Mouse (Mus musculus) midbrain, embryonic 11.5 days (tissue): ENCODE measurements at regions not wholly inside any gene's neighbourhood (a gene's known extent, or its start where the extent isn't known, plus 50 kb on each side); places are given as distances from the start of the nearest gene placed in this dataset.

Experiments used
- ATAC-seq: fragments of 200-750 bp; cut with Nextera tagmentation; 2 replicates; pipeline ENCODE4 v1.8.0; 2017; ENCODE audit warnings: moderate TSS enrichment, moderate library complexity; ENCODE audit not compliant: low FRiP score
- DNase-seq: peaks from one replicate; pipeline ENCODE4 v3.0.0; 2015; ENCODE audit warnings: low spot score; ENCODE audit errors: missing footprints
- H3K27ac ChIP-seq: fragments of 300-500 bp; sonication (generic); 2 replicates; pipeline ENCODE4 v1.5.1; 2014; ENCODE audit warnings: low read depth, low read length
- H3K27me3 ChIP-seq: fragments of 300-500 bp; sonication (generic); 2 replicates; pipeline ENCODE4 v1.6.1; 2014; ENCODE audit warnings: mild to moderate bottlenecking, low read length, moderate library complexity, mixed read lengths; ENCODE audit not compliant: control insufficient read depth, insufficient read depth
- H3K36me3 ChIP-seq: fragments of 300-500 bp; sonication (generic); 2 replicates; pipeline ENCODE4 v1.6.1; 2014; ENCODE audit warnings: mild to moderate bottlenecking, low read length, moderate library complexity, mixed read lengths; ENCODE audit not compliant: control insufficient read depth, insufficient read depth
- H3K4me1 ChIP-seq: fragments of 300-500 bp; sonication (generic); 2 replicates; pipeline ENCODE4 v1.6.1; 2014; ENCODE audit warnings: low read length; ENCODE audit not compliant: control insufficient read depth, insufficient read depth
- H3K4me2 ChIP-seq: fragments of 300-500 bp; sonication (generic); 2 replicates; pipeline ENCODE4 v1.6.1; 2014; ENCODE audit warnings: mild to moderate bottlenecking, moderate library complexity
- H3K4me3 ChIP-seq: fragments of 300-500 bp; sonication (generic); 2 replicates; pipeline ENCODE4 v1.5.1; 2014; ENCODE audit warnings: low read depth, low read length
- H3K9ac ChIP-seq: fragments of 300-500 bp; sonication (generic); 2 replicates; pipeline ENCODE4 v1.6.1; 2014; ENCODE audit warnings: low read length
- H3K9me3 ChIP-seq: fragments of 300-500 bp; sonication (generic); 2 replicates; pipeline ENCODE4 v1.6.1; 2016; ENCODE audit warnings: low read length; ENCODE audit not compliant: control insufficient read depth
- WGBS: fragments of 180-500 bp; shearing (Covaris S2); extraction: QIAGEN DNeasy Blood & Tissue Kit; methylation state at CpG from one replicate; pipeline ENCODE4 v1.1.7; 2014; 5-methylcytosine and 5-hydroxymethylcytosine counted together

GRCm38 (mm10) chr13:46015231-46015630 is 50.4 kb upstream of the Atxn1 start:
- no peak overlapping the region for H3K27ac ChIP-seq
- no peak overlapping the region for H3K9ac ChIP-seq
- 78% methylated on average over 7 of the region's 7 CpGs for WGBS
- no peak for DNase-seq
- no peaks in the 10 kb centered on the region for H3K27me3 ChIP-seq
- H3K4me2 ChIP-seq, result no peak overlapping the region
- no peaks in the 10 kb centered on the region for H3K9me3 ChIP-seq
- ATAC-seq, result no peak
- H3K4me1 ChIP-seq, result no peaks in the 10 kb centered on the region
- no peak overlapping the region for H3K4me3 ChIP-seq
- H3K36me3 ChIP-seq, result no peaks in the 10 kb centered on the region

GRCm38 (mm10) chr13:46014637-46015036 is 49.8 kb upstream of the Atxn1 start:
- H3K27ac ChIP-seq, result no peak overlapping the region
- H3K4me2 ChIP-seq, result no peak overlapping the region
- DNase-seq (no peak), ATAC-seq (no peak)
- 86% methylated on average over 2 of the region's 2 CpGs for WGBS
- no peaks in the 10 kb centered on the region for H3K27me3 ChIP-seq
- H3K4me3 ChIP-seq, result no peak overlapping the region
- H3K9me3 ChIP-seq, result no peaks in the 10 kb centered on the region
- H3K4me1 ChIP-seq, result no peaks in the 10 kb centered on the region
- H3K36me3 ChIP-seq, result no peaks in the 10 kb centered on the region
- no peak overlapping the region for H3K9ac ChIP-seq
